In the genomic region with DNA sequence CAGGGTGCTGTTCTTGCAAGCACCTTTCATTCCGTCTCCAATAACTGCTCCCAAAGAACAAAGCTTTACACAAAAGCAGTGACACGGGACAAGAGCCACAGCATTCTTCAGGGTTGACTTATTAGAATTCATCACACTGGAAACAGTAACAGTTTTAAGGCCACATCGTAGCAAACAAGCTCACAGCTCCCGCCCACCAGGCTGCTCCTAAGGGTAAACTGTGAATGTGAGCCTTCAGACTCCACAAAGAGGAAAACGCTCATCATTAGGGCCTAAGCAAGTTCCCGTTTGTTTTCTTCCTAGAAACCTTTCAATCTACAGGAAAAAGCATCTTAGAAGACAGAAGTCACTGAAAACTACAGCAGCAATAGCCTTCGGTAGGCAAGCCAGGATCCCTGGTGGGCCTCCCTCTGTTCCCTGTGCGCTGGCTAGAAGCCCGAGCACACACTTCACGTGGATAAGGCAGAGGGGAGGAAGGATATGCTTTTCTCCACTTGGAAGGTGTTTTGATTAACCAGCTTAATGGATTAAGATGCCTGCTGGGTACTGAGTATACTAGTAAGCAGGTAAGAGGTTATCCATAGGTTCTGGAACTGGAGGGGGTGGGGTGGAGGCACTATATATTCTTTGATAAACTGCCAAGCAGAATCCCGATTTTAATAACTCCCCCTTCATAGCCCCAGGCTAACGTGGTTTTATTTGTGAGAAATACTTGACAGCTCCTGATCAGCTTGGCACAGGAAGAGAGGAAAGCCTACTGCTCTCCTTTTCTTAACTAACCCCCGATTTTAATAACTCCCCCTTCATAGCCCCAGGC, we compare ENCODE assay signal across 13 mouse cellular contexts. TPM values are rescaled to one million over a fixed set of nuclear protein-coding genes. Genes with fewer than 3 reads are reported as not detected.
A peak's percentile ranks its signal among the peaks of the same experiment; 100 is the strongest.
DNase-seq lines count a peak whose midpoint lies in the region; ATAC-seq and TF ChIP-seq lines count a peak whose summit lies in the region.
"Had no signal": no experiment of that assay in that cellular context is flagged by ENCODE, and none has a peak within 500 bp of the region (broad histone marks: within the 10 kb centered on the region; RNA-seq: fewer than 3 reads in every experiment).

No protein-coding gene starts in this region.

- peaks cover 4% of the 10 kb centered on the region for H3K4me1 ChIP-seq in hindbrain, embryonic 16.5 days (ENCODE audit: control insufficient read depth, insufficient read depth, low read depth, low read length)

- no peak for TF ChIP-seq POLR2A in brain, embryonic 14.5 days (IDR thresholded peaks at IDR 0.05; ENCODE audit: borderline replicate concordance, extremely low read depth, insufficient read depth, insufficient read length, poor library complexity, severe bottlenecking)

- no peak for TF ChIP-seq CTCF in brain, embryonic 14.5 days (IDR thresholded peaks at IDR 0.05; ENCODE audit: borderline replicate concordance, extremely low read depth, insufficient read depth, insufficient read length)

- peak overlapping the region; percentile 35; the same call in 1 of the 2 replicates for H3K9ac ChIP-seq in hindbrain, embryonic 16.5 days (ENCODE audit: low read depth, low read length)

- H3K27me3 ChIP-seq in hindbrain, embryonic 16.5 days (replicated peaks; ENCODE audit: control insufficient read depth, insufficient read depth, low read length) = no peaks in the 10 kb centered on the region

- peak; percentile 34; the same call in 1 of the 2 replicates for ATAC-seq in hindbrain, embryonic 16.5 days
- ATAC-seq: CD4-positive, CD25-positive, alpha-beta regulatory T cell, adult 4 months had no signal

- DNase-seq in heart, postnatal 10 days = peak; percentile 3 to 7
- DNase-seq in heart, adult 11 months = no peak
- peak; percentile 76 for DNase-seq in brain, embryonic 14.5 days (ENCODE audit: low read depth)
- DNase-seq in cerebellum, adult 9-10 months = peak; percentile 53
- no peak for DNase-seq in gastrocnemius, postnatal 14 days
- DNase-seq in c-Kit-positive CD71-positive TER-119-positive erythroid progenitor cells, embryonic 14.5 days (ENCODE audit: low spot score) = no peak
- DNase-seq: kidney, adult 11 months; right cerebral cortex, adult 18-20 months; thymus, postnatal 14 days had no signal

- H3K9me3 ChIP-seq in hindbrain, embryonic 16.5 days (ENCODE audit: control insufficient read depth, low read length) = no peaks in the 10 kb centered on the region

- H3K27ac ChIP-seq in hindbrain, embryonic 16.5 days (ENCODE audit: low read depth, low read length) = peak overlapping the region; percentile 29; the same call in 1 of the 2 replicates

- H3K4me2 ChIP-seq in hindbrain, embryonic 16.5 days (ENCODE audit: low read length) = no peak overlapping the region

- peaks cover 8% of the 10 kb centered on the region for H3K36me3 ChIP-seq in hindbrain, embryonic 16.5 days (ENCODE audit: control insufficient read depth, insufficient read depth, low read length)

- intact Hi-C loops in heart, postnatal 10 days (cut with DNase I) = no loop called here
- intact Hi-C loops in gastrocnemius, postnatal 14 days (cut with DNase I; ENCODE audit: low total_unique reads) = no loop called here

- no peak overlapping the region for H3K4me3 ChIP-seq in hindbrain, embryonic 16.5 days (ENCODE audit: low read length)

- WGBS in hindbrain, embryonic 16.5 days = 22% methylated on average over 13 of the region's 13 CpGs

RNA-seq across cellular contexts. Expression of gene Ism2, which starts 6.5 kb away (rescaled TPM):
- total RNA-seq in heart, postnatal 10 days (2021) = under 1 TPM in 1 of 2 experiments, not detected in 1; 0.43 TPM
- polyA plus RNA-seq in brain, embryonic 14.5 days (2012; rRNA removed) = 0.96 and 1.4 TPM in 2 replicates
- 1.1 and 1.4 TPM in 2 replicates for polyA plus RNA-seq in hindbrain, embryonic 16.5 days (2015; fragmentation: Nextera tagmentation; extraction: Ambion mirVana)
- total RNA-seq in gastrocnemius, postnatal 14 days (2021) = under 1 TPM in 1 of 2 experiments, not detected in 1; 0.08 TPM
- total RNA-seq: gastrocnemius, adult 18-20 months; megakaryocyte, adult 5-6 weeks had no signal
- polyA plus RNA-seq: CD4-positive, CD25-positive, alpha-beta regulatory T cell, adult 4 months had no signal

RNA-seq across cellular contexts. Expression of gene Ahsa1, which starts 39.7 kb away (rescaled TPM):
- 100 to 1,000 TPM; 103 to 108 TPM for total RNA-seq in heart, postnatal 10 days (2021)
- 151 and 160 TPM in 2 replicates for polyA plus RNA-seq in brain, embryonic 14.5 days (2012; rRNA removed)
- polyA plus RNA-seq in hindbrain, embryonic 16.5 days (2015; fragmentation: Nextera tagmentation; extraction: Ambion mirVana) = 213 and 222 TPM in 2 replicates
- total RNA-seq in gastrocnemius, postnatal 14 days (2021) = 100 to 1,000 TPM; 111 to 115 TPM

RNA-seq across cellular contexts. Expression of gene Vipas39, which starts 39.9 kb away (rescaled TPM):
- 10 to 100 TPM; 33.2 to 34.0 TPM for total RNA-seq in heart, postnatal 10 days (2021)
- 64.5 and 72.3 TPM in 2 replicates for polyA plus RNA-seq in brain, embryonic 14.5 days (2012; rRNA removed)
- polyA plus RNA-seq in hindbrain, embryonic 16.5 days (2015; fragmentation: Nextera tagmentation; extraction: Ambion mirVana) = 52.1 and 55.4 TPM in 2 replicates
- 10 to 100 TPM in 1 of 2 experiments, 1 to 10 TPM in 1; 9.0 to 11.0 TPM for total RNA-seq in gastrocnemius, postnatal 14 days (2021)

Comparison
In these comparisons a context has a peak if more than half of its experiments do, and no peak if none do; other contexts are left out.
1. DNase-seq: peak in heart, postnatal 10 days (2 of 2), brain, embryonic 14.5 days (single experiment) and cerebellum, adult 9-10 months (single experiment); none in heart, adult 11 months (single experiment), gastrocnemius, postnatal 14 days (single experiment) and c-Kit-positive CD71-positive TER-119-positive erythroid progenitor cells, embryonic 14.5 days (single experiment).